Mouse (Mus musculus): ENCODE data around the gene Epop. TPM values are rescaled to one million over a fixed set of nuclear protein-coding genes. Genes with fewer than 3 reads are reported as not detected.

The Epop gene
- total RNA-seq (2015; ENCODE audit: low replicate concordance), result 0.58 TPM in 1 of 2 replicates, not detected in the other
- total RNA-seq (2017; ENCODE audit: low replicate concordance), result not detected in 2 replicates

DNA sequence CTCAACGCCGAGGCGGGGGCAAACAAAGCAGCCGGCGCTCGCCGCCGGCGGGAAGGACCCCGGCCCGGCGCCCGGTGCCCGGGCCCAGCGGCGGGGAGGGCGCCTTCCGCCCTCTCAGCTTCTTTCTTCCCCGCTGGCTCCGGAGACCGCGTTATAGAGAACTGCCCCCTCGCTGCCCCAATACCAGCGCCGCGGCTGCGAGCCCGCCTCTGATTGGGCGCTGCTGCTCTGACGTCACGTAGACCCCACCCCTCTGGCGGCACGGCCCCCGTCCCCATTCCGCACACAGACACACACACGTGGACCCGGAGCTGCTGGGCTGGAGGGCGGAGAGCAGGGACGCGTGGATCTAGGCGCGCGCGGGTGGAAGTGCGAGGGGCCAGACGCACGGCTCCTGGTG is at the start of gene Epop:
TSS of gene Epop (minus strand) at position 127 of the 400 bp plus-strand sequence.
- no peak for ATAC-seq (replicated peaks; ENCODE audit: low FRiP score, poor library complexity, severe bottlenecking)

- ATAC-seq (replicated peaks; ENCODE audit: low FRiP score, poor library complexity, severe bottlenecking), result no peak
Observed at GRCm38 (mm10) chr11:97678301-97678700, 48.8 kb upstream of the Epop start.

GRCm38 (mm10) chr11:97677842-97678241 is 48.3 kb upstream of the Epop start:
- ATAC-seq (replicated peaks; ENCODE audit: low FRiP score, poor library complexity, severe bottlenecking), result no peak

DNA sequence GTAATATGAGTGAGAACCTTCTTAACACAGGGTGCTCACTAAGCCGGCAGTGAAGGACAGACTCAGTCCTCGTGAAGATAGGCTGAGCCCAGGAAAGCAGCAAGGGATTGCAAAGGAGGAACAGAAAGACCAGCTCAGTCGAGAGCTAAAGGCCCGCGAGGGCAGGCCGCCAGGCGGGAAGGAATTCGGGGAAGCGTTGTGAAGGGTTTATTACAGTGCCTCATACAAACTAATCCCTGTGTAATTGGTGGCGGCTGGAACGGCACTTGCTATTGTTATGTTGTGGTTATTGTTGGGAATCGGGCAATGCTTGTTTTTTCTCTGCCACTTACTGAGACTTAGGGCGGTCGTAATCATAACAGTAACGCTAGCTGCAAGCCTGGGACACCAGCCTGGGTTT is 47.9 kb upstream of the Epop start:
- no peak for ATAC-seq (replicated peaks; ENCODE audit: low FRiP score, poor library complexity, severe bottlenecking)

GRCm38 (mm10) chr11:97676050-97676754 is 46.7 kb upstream of the Epop start:
- no peak for ATAC-seq (replicated peaks; ENCODE audit: low FRiP score, poor library complexity, severe bottlenecking)

GRCm38 (mm10) chr11:97673148-97673547 is 43.6 kb upstream of the Epop start:
- no peak for ATAC-seq (replicated peaks; ENCODE audit: low FRiP score, poor library complexity, severe bottlenecking)

DNA sequence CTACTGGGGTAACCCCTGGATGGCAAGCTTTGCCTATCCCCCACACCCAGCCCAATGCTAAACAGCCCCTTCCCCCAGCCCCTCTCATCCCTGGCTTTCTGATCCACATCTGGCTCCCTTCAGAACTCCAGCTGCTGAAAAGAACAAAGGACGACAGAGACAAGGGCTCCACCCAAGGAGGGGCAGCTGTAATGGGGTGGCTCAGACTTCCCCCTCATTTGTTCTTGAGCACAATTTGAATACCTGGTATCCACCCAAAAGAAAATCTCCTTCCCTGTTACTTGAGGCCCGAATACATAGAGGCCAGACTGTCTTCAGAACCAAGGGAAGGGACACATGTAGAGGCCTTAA is 41.6 kb upstream of the Epop start:
- ATAC-seq (replicated peaks; ENCODE audit: low FRiP score, poor library complexity, severe bottlenecking), result no peak

GRCm38 (mm10) chr11:97670234-97671176 is 41.0 kb upstream of the Epop start:
- ATAC-seq (replicated peaks; ENCODE audit: low FRiP score, poor library complexity, severe bottlenecking), result no peak

- no peak for ATAC-seq (replicated peaks; ENCODE audit: low FRiP score, poor library complexity, severe bottlenecking)
Observed at GRCm38 (mm10) chr11:97669829-97670228, 40.3 kb upstream of the Epop start.

GRCm38 (mm10) chr11:97669268-97669667 is 39.8 kb upstream of the Epop start:
- no peak for ATAC-seq (replicated peaks; ENCODE audit: low FRiP score, poor library complexity, severe bottlenecking)

GRCm38 (mm10) chr11:97668160-97668559 is 38.7 kb upstream of the Epop start:
- no peak for ATAC-seq (replicated peaks; ENCODE audit: low FRiP score, poor library complexity, severe bottlenecking)

DNA sequence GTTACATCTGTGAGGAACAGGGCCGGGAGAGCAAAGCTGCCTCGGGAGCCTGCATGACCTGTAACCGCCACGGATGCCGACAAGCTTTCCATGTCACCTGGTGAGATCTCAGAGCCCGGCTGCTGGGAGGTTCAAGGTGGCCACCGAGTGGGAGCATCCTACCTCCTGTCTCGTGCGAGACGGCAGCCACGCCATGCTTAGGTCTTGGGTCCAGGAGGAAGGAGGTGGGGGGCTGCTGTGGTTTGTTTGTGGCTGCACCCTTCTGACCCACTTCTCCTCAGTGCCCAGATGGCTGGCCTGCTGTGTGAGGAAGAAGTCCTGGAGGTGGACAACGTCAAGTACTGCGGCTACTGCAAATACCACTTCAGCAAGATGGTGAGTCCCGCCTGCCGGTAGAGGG is 37.3 kb upstream of the Epop start:
- ATAC-seq (replicated peaks; ENCODE audit: low FRiP score, poor library complexity, severe bottlenecking), result no peak

DNA sequence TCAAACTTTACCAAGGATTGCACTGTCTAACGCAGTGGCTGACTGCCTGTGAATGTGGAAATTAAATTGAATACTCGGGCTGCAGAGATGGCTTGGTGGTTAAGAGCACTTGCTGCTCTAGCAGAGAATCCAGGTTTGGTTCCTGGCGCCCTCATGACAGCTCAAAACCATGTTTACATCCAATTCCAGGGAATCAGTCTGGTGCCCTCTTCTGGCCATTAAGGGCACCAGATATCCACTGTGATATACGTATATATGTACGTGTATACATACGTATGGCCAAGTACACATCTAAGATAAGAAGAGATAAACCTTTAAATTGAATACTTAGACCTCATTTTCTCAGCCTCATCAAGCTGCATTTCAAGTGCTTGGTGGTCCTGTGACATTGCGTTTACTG is 36.7 kb upstream of the Epop start:
- no peak for ATAC-seq (replicated peaks; ENCODE audit: low FRiP score, poor library complexity, severe bottlenecking)

GRCm38 (mm10) chr11:97665431-97665830 is 35.9 kb upstream of the Epop start:
- no peak for ATAC-seq (replicated peaks; ENCODE audit: low FRiP score, poor library complexity, severe bottlenecking)

DNA sequence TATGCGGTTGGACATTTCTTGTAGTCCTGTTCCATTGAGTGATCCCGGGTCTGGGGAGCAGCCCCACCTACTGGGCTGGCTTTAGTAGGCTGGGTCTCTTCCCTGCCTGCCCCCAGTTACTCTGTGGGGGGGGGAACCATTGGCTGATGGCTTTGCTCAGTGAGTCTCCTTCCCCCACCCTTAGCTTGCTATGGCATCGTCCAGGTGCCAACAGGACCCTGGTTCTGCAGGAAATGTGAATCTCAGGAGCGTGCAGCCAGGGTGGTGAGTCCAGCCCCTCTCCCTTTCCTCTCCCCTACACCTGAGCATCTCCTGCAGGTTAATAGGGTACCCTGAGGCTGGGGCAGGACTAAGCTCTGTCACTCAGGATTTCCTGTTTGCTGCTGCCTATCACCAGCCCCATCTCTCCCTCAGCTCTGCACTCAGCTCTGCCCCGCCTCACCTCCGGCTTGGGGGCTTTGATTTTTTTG is 35.3 kb upstream of the Epop start:
- no peak for ATAC-seq (replicated peaks; ENCODE audit: low FRiP score, poor library complexity, severe bottlenecking)

DNA sequence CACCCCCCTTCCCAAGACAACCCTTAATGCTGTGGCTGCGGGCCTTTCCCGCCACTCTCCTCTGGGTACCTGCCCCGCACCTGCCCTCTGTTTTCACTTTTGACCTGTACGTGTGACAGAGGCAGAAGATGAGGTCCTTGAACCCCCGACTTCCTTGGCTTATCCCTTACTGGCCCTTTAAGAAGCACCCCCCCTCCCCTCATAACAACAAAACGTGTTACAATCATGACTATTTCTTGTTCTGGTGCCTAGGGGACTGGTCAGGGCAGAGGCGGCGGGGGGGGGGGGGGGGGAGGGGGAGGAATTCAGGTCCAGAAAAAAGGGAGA is 34.8 kb upstream of the Epop start:
- no peak for ATAC-seq (replicated peaks; ENCODE audit: low FRiP score, poor library complexity, severe bottlenecking)

- no peak for ATAC-seq (replicated peaks; ENCODE audit: low FRiP score, poor library complexity, severe bottlenecking)
Observed at GRCm38 (mm10) chr11:97663528-97664338, 34.2 kb upstream of the Epop start.

DNA sequence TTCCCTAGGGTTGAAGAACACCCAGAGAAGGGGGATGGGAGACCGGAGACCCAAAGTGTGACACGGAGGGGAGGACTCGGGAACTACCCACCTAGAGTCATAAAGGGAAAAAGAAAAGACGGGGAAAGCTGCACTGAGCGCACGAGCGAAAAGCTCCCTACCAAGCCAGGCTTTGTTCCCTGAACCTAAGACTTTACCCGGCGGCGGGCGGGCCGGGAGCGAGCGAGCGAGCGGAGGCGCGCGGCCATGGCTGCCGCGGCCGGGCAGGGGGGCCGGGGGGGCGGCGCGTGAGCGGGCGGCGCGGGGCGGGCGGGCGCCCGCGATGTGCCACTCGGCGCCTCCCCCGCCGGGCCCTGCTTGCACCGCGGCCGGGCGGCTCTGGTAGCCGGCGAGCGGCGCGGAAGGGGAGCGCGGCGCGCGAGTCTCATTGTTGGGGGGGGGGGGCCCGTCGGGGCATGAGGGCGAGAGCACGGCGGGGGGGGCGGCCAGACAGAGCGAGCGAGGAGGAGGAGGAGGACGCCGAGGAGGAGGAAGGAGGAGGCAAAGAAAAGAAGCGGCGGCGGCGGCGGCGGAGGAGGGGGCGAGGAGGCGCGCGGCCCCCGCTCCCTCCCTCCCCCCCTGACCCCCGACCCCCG is 33.5 kb upstream of the Epop start, which contains the start of gene Mllt6:
TSS of gene Mllt6 (plus strand) at position 522 of the 635 bp plus-strand sequence.
- no peak for ATAC-seq (replicated peaks; ENCODE audit: low FRiP score, poor library complexity, severe bottlenecking)

- no peak for ATAC-seq (replicated peaks; ENCODE audit: low FRiP score, poor library complexity, severe bottlenecking)
Observed at GRCm38 (mm10) chr11:97662207-97662892, 32.8 kb upstream of the Epop start.
